Mouse (Mus musculus): ENCODE measurements at regions not wholly inside any gene's neighbourhood (a gene's known extent, or its start where the extent isn't known, plus 50 kb on each side); places are given as distances from the start of the nearest gene placed in this dataset.

DNA sequence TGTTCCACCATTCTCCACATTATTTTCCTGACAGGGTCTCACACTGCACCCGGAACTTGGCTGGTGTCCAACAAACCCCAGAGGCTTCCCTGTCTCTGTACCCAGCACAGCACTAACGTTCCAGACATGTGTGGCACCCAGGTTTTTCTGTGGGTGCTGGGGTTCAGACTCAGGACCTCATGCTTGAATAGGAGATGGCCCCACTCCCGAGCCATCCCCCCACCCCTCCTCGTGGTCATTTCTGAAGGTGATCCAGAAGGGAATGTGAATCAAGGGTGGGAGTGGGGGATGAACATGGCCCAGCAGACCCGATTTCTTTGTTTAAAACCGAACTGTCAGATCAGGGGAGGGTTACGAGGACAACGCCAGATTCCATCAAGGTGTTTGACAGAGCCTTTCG lies 245.6 kb downstream of the Tbc1d1 start:
- Histone ChIP-seq H3K79me2 (ENCODE audit: inconsistent target) (no peaks in the 10 kb centered on the region), H3K4me3 (ENCODE audit: inconsistent target) (no peak overlapping the region), H3K27ac (no peak overlapping the region), H3K36me3 (ENCODE audit: inconsistent target) (no peaks in the 10 kb centered on the region)
- 87% methylated on average over 9 of the region's 9 CpGs for WGBS (ENCODE audit: missing documents)

DNA sequence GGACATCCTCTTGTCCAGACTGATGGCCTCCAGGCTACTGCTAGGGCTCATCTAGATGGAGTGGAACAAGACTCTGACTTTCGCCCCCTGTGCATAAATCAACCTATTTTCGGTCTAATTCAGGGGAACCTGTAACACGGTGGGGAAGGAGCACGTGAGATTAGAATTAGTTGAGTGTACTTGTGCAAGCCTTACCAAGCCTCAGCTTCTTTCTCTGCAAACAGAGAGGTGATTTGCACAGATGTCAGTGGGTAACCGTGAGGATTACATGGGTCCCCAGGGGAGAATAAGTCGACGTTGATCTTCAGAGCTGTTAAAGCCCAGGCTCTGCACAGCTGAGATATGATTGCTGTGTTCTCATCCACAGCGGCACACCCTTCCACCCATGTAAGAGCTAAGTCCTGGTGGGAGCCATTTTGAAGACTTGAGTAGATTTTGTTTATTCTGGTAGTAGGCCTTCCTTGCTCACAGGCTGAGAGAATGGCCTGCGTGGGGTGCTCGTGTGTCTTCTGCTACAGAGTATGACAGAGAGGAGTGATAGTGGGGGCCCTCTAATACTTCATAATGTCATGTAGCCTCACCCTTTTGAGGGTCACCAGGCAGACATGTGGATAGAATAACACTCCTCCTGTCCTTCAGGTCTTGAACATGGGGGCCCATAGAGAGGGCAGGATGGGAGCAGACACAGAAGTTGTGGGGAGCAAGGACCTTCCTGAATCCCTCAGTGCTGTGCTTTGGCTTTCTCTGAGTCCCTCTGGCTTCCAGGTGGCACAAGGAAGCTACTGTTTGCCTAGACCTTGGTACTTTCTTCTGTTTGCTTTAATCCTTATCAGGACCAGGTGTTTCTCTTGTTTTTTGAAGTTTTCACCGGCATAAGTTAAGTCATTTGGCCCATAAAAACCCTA lies 247.2 kb downstream of the Tbc1d1 start:
- WGBS (ENCODE audit: missing documents) = 90% methylated on average over 9 of the region's 11 CpGs
- H3K36me3 ChIP-seq (ENCODE audit: inconsistent target) = no peaks in the 10 kb centered on the region
- no peaks in the 10 kb centered on the region for H3K79me2 ChIP-seq (ENCODE audit: inconsistent target)
- H3K27ac ChIP-seq = no peak overlapping the region
- no peak overlapping the region for H3K4me3 ChIP-seq (ENCODE audit: inconsistent target)

DNA sequence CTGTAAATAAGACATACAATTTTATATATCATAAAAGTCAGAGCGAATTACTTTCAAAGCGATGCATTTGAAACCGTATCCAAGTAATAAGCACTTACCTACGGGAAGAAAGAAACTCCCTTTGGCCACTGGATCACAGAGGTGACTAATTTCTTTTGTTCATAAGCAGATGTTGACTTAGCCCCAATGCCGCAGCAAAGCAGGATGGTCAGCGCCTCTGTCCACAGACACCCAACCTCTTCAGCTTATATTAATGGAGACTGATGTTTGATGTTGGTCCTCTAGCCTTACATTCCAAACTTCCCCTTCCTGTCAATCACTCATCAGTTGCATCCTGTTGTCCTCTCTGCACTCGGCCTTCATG lies 247.9 kb downstream of the Tbc1d1 start:
- 91% methylated on average over 7 of the region's 7 CpGs for WGBS (ENCODE audit: missing documents)
- H3K36me3 ChIP-seq (ENCODE audit: inconsistent target) = no peaks in the 10 kb centered on the region
- H3K27ac ChIP-seq = no peak overlapping the region
- no peak overlapping the region for H3K4me3 ChIP-seq (ENCODE audit: inconsistent target)
- no peaks in the 10 kb centered on the region for H3K79me2 ChIP-seq (ENCODE audit: inconsistent target)

DNA sequence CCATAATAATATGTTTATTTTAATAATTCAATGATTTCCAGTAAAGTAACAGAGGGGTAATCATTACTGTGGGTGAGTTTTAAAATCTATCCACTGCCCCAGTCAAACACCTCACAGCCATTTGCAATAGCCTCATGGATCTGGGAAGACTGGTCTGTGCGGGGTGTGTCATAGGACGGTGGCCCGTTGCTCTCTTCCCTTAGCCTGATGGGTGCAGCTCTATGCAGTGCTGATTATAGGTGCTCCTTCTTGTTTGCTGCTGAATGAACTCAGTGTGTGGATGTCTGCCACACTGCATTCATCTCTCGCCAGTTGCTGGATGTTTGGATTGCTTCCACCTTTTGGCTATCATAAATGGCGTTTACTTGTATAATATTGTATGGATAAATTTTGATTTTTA lies 248.4 kb downstream of the Tbc1d1 start:
- Histone ChIP-seq H3K4me3 (ENCODE audit: inconsistent target) (no peak overlapping the region), H3K36me3 (ENCODE audit: inconsistent target) (no peaks in the 10 kb centered on the region), H3K27ac (no peak overlapping the region), H3K79me2 (ENCODE audit: inconsistent target) (no peaks in the 10 kb centered on the region)
- 95% methylated on average over 5 of the region's 5 CpGs for WGBS (ENCODE audit: missing documents)

DNA sequence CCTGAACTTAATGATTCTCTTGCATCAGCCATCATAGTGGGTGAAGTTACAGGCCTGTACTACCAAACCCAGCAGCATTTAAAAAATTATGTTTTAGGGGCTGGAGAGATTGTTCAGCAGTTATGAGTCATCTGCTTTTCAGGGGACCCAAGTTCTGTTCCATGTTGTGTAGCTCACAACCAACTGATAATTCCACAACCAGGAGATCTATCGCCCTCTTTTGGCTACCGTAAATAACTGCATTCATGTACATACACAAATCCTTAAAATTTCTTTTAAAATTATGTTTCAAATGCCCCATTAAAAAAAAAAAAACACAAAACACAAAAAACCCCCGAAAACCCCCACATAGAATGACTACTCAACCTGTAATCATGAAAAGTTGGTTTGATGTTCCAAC lies 252.8 kb downstream of the Tbc1d1 start:
- H3K79me2 ChIP-seq (ENCODE audit: inconsistent target) = no peaks in the 10 kb centered on the region
- H3K27ac ChIP-seq = no peak overlapping the region
- 88% methylated on average over 3 of the region's 3 CpGs for WGBS (ENCODE audit: missing documents)
- no peaks in the 10 kb centered on the region for H3K36me3 ChIP-seq (ENCODE audit: inconsistent target)
- no peak overlapping the region for H3K4me3 ChIP-seq (ENCODE audit: inconsistent target)

DNA sequence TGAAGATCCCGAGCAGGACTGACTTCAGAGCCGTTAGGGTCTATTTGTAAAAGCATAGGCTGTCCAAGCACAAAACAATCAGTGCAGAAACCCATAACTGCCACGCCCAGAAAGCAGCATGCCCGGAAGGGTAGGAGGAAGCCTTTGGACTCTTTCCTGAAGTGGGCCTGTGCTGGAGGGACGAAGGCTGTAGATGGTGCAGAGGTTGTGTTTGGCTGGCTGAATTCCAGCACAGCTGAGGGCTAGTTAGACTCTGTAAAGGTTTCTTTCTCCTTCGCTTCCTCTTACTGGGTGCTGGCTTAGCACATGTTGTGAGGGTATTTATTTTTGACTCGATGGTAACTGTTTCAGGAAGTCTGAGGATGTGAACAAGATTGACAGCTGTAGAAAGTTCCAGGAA lies 254.5 kb downstream of the Tbc1d1 start:
- WGBS (ENCODE audit: missing documents) = 2% methylated on average over 7 of the region's 7 CpGs
- H3K27ac ChIP-seq = peak overlapping the region; percentile 78
- H3K36me3 ChIP-seq (ENCODE audit: inconsistent target) = no peaks in the 10 kb centered on the region

DNA sequence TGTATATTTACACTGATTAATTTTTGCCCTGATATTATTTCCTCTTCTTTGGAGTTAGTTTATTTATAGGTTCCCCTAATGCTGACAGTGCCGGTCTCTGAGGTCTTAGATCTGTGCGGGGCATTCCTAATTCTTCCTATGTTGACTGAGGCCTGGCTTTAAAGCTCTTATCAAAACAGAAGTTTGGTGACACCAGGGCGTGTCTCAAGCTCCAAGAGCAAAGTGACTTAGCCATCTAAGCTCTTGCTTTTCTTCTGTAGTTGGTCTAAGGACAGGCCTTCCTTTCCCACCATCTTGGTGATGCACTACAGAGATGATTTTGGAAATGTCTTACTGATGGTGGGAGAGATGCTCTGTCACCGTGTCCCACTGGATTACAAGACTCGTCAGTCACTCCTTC lies 258.4 kb downstream of the Tbc1d1 start:
- Histone ChIP-seq H3K4me3 (ENCODE audit: inconsistent target) (no peak overlapping the region), H3K36me3 (ENCODE audit: inconsistent target) (no peaks in the 10 kb centered on the region), H3K79me2 (ENCODE audit: inconsistent target) (no peaks in the 10 kb centered on the region), H3K27ac (no peak overlapping the region)
- 78% methylated on average over 5 of the region's 5 CpGs for WGBS (ENCODE audit: missing documents)

More for the DNA sequence above, 254.5 kb downstream of the Tbc1d1 start:
- H3K79me2 ChIP-seq (ENCODE audit: inconsistent target) = no peaks in the 10 kb centered on the region
- no peak overlapping the region for H3K4me3 ChIP-seq (ENCODE audit: inconsistent target)

DNA sequence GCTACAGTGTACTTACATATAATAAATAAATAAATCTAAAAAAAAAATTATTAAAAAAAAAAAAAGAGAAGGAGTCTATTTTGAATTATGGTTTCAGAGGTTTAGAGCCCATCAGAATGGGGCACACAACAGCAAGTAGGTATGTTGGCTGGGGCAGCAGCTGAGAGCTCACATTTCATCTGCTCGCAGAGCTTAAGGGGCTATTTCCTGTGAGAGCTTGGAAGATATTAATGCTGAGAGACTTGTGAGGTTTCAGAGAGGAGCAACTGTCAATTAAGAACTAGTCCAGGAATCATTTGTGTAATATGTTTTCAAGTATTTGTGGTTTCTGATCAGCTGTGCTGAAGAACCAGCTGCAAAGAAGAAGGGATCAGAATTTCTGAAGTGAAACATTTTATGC lies 263.3 kb downstream of the Tbc1d1 start:
- no peak overlapping the region for H3K4me3 ChIP-seq (ENCODE audit: inconsistent target)
- no peak overlapping the region for H3K27ac ChIP-seq
- H3K79me2 ChIP-seq (ENCODE audit: inconsistent target) = no peaks in the 10 kb centered on the region
- WGBS (ENCODE audit: missing documents) = 90% methylated on average over 1 of the region's 1 CpGs
- H3K36me3 ChIP-seq (ENCODE audit: inconsistent target) = no peaks in the 10 kb centered on the region

DNA sequence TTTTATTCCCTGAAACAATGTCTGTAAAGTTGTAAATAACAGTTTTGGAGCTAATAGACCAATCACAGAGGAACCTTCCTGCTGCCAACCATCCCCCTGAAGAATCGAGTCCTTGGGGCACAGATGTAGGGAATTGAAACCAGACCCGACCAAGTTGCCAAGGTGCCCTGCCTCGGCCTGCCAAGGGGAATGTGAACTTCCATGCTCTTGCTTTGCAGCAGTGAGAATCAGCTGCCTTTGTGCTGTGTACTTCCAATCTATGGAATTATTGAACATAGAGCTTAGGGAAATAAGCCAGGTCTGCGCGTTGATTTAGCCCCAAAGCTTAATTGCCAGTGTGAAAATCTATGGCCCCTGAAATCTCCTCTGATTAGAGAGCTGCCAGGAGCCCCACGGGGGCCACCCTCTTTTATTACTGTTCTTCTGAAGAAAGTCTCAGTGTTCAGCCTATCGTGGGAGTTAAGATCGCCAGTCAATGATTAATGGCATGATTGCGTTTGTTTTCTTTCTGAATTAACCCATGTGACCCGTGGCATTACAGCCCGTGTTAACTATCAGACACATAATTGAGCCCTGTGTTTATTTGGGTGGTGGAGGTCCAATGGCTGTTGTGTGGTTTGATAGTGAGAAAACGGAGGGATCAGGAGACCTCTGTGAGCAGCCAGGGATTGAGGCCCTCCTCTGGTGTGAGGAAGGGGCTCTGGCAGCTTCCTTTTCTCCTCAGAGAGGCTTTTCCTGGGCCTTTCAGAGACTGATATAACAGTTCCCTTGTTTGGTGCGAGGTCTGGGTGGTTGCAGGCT lies 266.9 kb downstream of the Tbc1d1 start:
- no peak overlapping the region for H3K4me3 ChIP-seq (ENCODE audit: inconsistent target)
- H3K36me3 ChIP-seq (ENCODE audit: inconsistent target) = no peaks in the 10 kb centered on the region
- WGBS (ENCODE audit: missing documents) = 71% methylated on average over 13 of the region's 13 CpGs
- H3K27ac ChIP-seq = no peak overlapping the region
- H3K79me2 ChIP-seq (ENCODE audit: inconsistent target) = no peaks in the 10 kb centered on the region

DNA sequence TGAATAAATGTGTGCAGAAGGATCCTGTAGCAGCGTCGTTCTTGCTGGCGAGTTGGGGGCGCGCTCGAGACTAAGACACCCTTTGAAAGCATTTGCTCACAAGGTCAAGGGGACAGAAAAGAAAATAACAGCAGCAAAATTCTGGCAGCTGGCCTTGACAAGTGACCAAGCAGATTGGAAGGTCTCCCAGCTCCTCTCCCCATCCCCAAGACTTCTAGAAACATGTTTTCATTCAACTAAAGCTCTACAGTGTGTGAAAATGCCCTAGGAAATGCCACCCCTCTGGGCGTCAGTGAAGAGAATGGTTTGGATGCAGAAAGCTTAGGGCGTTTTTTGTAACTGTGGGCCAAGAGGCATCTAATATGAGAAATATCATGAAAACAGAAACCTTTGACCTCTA lies 272.7 kb downstream of the Tbc1d1 start:
- no peaks in the 10 kb centered on the region for H3K79me2 ChIP-seq (ENCODE audit: inconsistent target)
- WGBS (ENCODE audit: missing documents) = 100% methylated on average over 5 of the region's 8 CpGs

DNA sequence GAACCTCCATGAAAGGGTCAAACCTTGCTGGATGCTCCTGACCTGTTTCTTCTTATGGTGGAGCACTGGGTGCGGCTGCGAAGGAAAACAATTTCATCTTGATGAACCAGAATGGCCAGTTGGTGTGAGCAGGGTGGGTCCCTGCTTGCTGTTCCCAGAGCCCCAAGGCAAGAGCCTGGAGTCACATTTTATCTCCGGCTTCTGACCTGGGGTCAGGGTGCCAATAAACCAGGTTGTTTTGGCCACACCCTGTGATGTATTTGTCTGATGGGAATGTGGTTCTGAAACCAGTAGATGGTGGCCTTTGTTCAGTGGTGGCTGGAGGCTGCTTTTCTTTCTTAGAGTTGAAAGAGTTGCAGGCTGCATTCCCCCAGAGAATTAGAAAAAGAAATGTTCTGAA lies 274.4 kb downstream of the Tbc1d1 start:
- Histone ChIP-seq H3K36me3 (ENCODE audit: inconsistent target) (no peaks in the 10 kb centered on the region), H3K27ac (no peak overlapping the region), H3K79me2 (ENCODE audit: inconsistent target) (no peaks in the 10 kb centered on the region), H3K4me3 (ENCODE audit: inconsistent target) (no peak overlapping the region)
- 94% methylated on average over 3 of the region's 3 CpGs for WGBS (ENCODE audit: missing documents)

More for the DNA sequence above, 272.7 kb downstream of the Tbc1d1 start:
- H3K4me3 ChIP-seq (ENCODE audit: inconsistent target) = no peak overlapping the region
- H3K36me3 ChIP-seq (ENCODE audit: inconsistent target) = no peaks in the 10 kb centered on the region
- no peak overlapping the region for H3K27ac ChIP-seq

DNA sequence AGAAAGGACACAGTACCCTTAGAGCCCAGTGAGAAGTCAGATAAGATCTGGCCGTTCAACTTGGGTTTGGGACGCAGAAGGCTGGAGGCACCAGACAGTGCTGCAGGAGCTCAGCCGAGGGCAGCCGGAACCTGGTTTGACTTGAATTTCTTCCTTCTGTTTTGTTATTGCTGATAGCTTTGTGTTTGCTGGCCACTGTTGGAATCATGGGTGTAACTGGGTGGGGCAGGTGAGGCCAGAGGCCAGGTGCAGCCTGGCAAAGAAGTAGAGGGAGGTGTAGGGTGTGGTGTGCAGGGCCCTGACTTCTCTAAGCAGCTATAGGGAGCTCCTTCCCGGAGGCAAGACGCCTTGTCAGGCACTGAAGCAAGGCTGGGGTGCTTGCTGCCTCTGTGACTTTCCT lies 275.5 kb downstream of the Tbc1d1 start:
- Histone ChIP-seq H3K27ac (no peak overlapping the region), H3K4me3 (ENCODE audit: inconsistent target) (no peak overlapping the region), H3K36me3 (ENCODE audit: inconsistent target) (no peaks in the 10 kb centered on the region), H3K79me2 (ENCODE audit: inconsistent target) (no peaks in the 10 kb centered on the region)
- WGBS (ENCODE audit: missing documents) = 83% methylated on average over 5 of the region's 6 CpGs

DNA sequence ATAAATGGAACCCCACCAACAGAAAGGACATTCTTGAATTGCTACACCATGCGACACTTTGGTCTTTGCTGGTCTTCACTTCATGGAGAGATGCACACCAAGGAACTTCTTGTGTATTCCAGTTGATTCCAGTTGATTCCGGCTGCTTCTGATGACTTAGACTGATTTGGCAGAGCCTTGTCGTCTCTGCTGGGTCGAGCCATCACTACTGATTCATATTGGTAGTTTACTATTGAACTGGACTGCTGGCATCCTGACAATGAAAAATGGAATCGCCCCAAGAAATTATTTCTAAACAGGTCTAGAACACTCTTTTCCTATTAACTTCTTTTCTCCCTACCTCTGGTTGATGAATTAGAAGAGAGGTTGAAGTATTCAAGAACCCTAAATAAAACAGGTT lies 277.7 kb downstream of the Tbc1d1 start:
- no peak overlapping the region for H3K4me3 ChIP-seq (ENCODE audit: inconsistent target)
- H3K79me2 ChIP-seq (ENCODE audit: inconsistent target) = no peaks in the 10 kb centered on the region
- no peak overlapping the region for H3K27ac ChIP-seq
- H3K36me3 ChIP-seq (ENCODE audit: inconsistent target) = no peaks in the 10 kb centered on the region
- 95% methylated on average over 5 of the region's 5 CpGs for WGBS (ENCODE audit: missing documents)

DNA sequence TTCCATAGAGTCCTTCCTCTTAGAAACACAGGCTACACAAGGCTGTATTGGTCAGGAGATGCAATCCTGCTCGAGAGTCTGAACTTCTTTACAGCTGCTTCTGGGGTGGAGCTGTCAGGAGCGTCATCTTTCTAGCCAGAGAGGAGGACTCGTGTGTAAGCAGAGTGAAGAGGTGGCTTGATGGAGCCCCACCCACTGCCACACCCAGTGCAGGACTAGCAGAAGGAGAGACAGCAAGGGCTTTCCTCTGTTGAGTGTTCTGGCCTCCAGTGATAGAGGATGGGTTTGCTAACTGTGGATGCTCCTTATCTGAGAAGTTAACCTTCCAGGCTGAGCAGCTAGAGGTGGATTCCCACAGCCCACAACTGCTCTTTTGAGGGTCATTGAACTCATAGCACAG lies 279.4 kb downstream of the Tbc1d1 start:
- H3K4me3 ChIP-seq (ENCODE audit: inconsistent target) = no peak overlapping the region
- H3K36me3 ChIP-seq (ENCODE audit: inconsistent target) = no peaks in the 10 kb centered on the region
- no peaks in the 10 kb centered on the region for H3K79me2 ChIP-seq (ENCODE audit: inconsistent target)
- 72% methylated on average over 3 of the region's 3 CpGs for WGBS (ENCODE audit: missing documents)
- no peak overlapping the region for H3K27ac ChIP-seq

DNA sequence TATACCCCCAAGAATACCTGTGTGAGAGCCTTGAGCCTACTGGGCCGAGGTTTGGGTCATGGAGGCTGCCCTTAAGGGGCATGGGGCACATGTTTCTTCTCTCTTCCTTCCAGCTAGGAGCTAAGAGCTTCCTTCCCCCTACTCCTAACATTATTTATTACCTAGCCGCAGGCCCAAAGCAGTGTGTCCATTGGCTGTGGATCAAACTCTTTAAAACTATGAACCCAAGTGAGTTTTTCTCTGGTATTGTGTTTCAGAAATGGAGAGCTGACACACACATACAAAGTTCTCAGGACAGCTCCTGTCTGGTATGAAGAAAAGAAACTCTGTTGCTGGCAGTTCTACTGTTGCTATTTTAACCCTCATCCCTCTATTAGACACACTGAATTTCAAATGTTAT lies 279.9 kb downstream of the Tbc1d1 start:
- Histone ChIP-seq H3K79me2 (ENCODE audit: inconsistent target) (no peaks in the 10 kb centered on the region), H3K36me3 (ENCODE audit: inconsistent target) (no peaks in the 10 kb centered on the region), H3K4me3 (ENCODE audit: inconsistent target) (no peak overlapping the region), H3K27ac (no peak overlapping the region)
- 56% methylated on average over 2 of the region's 2 CpGs for WGBS (ENCODE audit: missing documents)
